Mouse (Mus musculus) erythroblast, embryonic 14.5 days (primary cell): ENCODE data around the gene Liph.

Experiments used
- GATA1 ChIP-seq: IDR thresholded peaks from 2 replicates; pipeline ENCODE4 v1.6.1; 2012; ENCODE audit warnings: low read length, inconsistent platforms, mixed read lengths
- TAL1 ChIP-seq: IDR thresholded peaks from 3 replicates; pipeline ENCODE4 v1.6.1; 2012; ENCODE audit warnings: low read length, inconsistent platforms, mixed read lengths

- no peak for TF ChIP-seq TAL1
- peak; percentile 39 for TF ChIP-seq GATA1
These were observed 939 bp upstream of the Liph start for GRCm38 (mm10) chr16:21996402-21996801.
